Mouse (Mus musculus) myocyte (in vitro differentiated cells): Measurements from ENCODE around the gene Spata31d1a.

Experiments used
- E2F4 ChIP-seq: IDR thresholded peaks from one replicate; pipeline ENCODE4 v1.6.1; 2011; ENCODE audit warnings: mild to moderate bottlenecking, control low read depth, moderate library complexity; ENCODE audit not compliant: insufficient read depth
- MAX ChIP-seq: IDR thresholded peaks from one replicate; pipeline ENCODE4 v1.6.1; 2011; ENCODE audit warnings: low read depth, mild to moderate bottlenecking, control low read depth
- POLR2A ChIP-seq: IDR thresholded peaks from one replicate; pipeline ENCODE4 v1.6.1; 2011; ENCODE audit warnings: low read depth, mild to moderate bottlenecking, control low read depth, moderate library complexity; ENCODE audit not compliant: insufficient read length

- TF ChIP-seq POLR2A (no peak), MAX (no peak), E2F4 (no peak)
Measured at GRCm38 (mm10) chr13:59690576-59690975, 19.6 kb downstream of the Spata31d1a start.
